Mouse (Mus musculus) hindbrain, embryonic 10.5 days (tissue): ENCODE measurements around the gene Ak8. TPM values are rescaled to one million over a fixed set of nuclear protein-coding genes. Genes with fewer than 3 reads are reported as not detected.
A peak's percentile ranks its signal among the peaks of the same experiment; 100 is the strongest.

Source experiments
- DNase-seq: peaks from one replicate; pipeline ENCODE4 v3.0.0-alpha.2; 2017; ENCODE audit warnings: low spot score
- H3K27ac ChIP-seq: fragments of 300-500 bp; sonication (generic); 2 replicates; pipeline ENCODE4 v1.5.1; 2016; ENCODE audit warnings: mild to moderate bottlenecking, moderate library complexity
- H3K27me3 ChIP-seq: fragments of 300-500 bp; sonication (generic); 2 replicates; pipeline ENCODE4 v1.6.1; 2016; ENCODE audit warnings: mild to moderate bottlenecking; ENCODE audit not compliant: poor library complexity, insufficient read depth, severe bottlenecking
- H3K36me3 ChIP-seq: fragments of 300-500 bp; sonication (generic); 2 replicates; pipeline ENCODE4 v1.6.1; 2016; ENCODE audit warnings: mild to moderate bottlenecking, moderate library complexity
- H3K4me1 ChIP-seq: fragments of 300-500 bp; sonication (generic); replicated peaks from 2 replicates; pipeline ENCODE4 v1.6.1; 2016; ENCODE audit warnings: mild to moderate bottlenecking
- H3K4me3 ChIP-seq: fragments of 300-500 bp; sonication (generic); 2 replicates; pipeline ENCODE4 v1.5.1; 2016; ENCODE audit warnings: mild to moderate bottlenecking, moderate library complexity
- H3K9me3 ChIP-seq: fragments of 300-500 bp; sonication (generic); 2 replicates; pipeline ENCODE4 v1.6.1; 2016; ENCODE audit warnings: mild to moderate bottlenecking, moderate library complexity
- WGBS: fragments of 180-500 bp; shearing (Covaris S2); methylation state at CpG from one replicate; pipeline ENCODE4 v1.1.7; 2016; 5-methylcytosine and 5-hydroxymethylcytosine counted together
- polyA plus RNA-seq: library from polyadenylated mRNA; unstranded; fragments of >200 nt; fragmentation: Nextera tagmentation; extraction: Ambion mirVana; gene quantifications from 2 replicates; pipeline ENCODE4 v1.2.1, GENCODE M21; 2016

The Ak8 gene
- polyA plus RNA-seq, 1 experiment from 2014 or later, result 1.7 TPM

DNA sequence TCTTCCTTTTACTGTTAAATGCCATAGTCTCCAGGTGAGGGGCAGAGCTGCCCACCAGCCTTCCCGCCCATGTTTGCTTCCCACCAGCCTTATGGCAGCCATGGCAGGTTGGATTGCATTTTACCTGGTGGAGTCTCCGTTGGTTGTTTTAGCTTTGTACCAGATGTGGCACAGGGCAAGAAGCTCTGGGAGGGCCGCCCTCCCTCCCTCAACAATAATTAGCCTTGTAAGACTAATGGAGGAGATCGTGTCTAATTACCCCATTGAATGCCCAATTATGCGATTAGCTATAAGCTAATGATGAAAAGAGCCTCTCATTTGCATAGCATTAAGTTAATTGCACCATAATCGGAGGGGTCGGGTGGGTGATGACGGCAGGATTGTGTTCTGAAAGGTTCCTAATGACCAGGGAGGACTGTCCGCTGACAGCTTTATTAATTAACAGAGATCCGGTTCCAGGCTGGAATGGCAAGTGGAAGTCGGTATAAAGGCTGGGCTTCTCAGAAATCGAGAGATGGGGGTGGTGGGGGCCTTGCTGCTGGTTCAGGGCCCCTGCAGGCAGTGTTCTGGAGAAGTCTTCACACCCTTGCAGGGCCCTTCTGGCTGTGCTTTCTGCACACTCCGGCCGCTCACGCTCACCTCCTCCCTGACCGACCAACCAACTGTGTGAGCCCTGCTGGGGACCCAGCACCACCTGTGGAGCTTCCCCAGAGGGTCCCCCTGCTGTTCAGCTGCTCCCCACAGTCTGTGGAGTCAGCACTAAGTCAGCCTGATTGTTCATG, 80.2 kb downstream of the Ak8 start:
- no peaks in the 10 kb centered on the region for H3K36me3 ChIP-seq
- DNase-seq, result no peak
- peaks cover 24% of the 10 kb centered on the region for H3K4me1 ChIP-seq
- H3K27ac ChIP-seq, result no peak overlapping the region
- no peak overlapping the region for H3K4me3 ChIP-seq
- WGBS, result 72% methylated on average over 16 of the region's 16 CpGs
- H3K9me3 ChIP-seq, result 0 out of 2 replicates have a peak, but pooled peaks cover 4% of the 10 kb centered on the region
- peaks cover 13% of the 10 kb centered on the region; the same call in 1 of the 2 replicates for H3K27me3 ChIP-seq

DNA sequence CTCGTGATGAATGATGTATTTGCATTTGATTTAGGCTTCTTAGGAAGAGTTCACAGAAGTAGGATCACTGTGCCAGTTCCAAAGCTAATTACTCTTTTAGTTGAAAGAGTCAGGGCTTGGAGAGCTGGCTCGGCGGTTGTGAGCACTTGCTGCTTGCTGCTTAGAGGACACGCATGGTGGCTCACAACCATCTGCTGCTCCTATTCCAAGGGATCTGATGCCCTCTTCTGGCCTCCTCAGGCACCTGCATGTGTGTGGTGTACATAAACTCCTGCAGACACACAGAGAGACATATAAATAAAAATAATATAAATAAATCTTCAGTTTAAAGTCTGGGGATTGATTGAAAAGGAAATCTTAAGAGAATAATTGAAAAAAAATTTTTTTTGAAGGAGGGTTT, 81.3 kb downstream of the Ak8 start:
- Histone ChIP-seq H3K4me3 (no peak overlapping the region), H3K27ac (no peak overlapping the region), H3K36me3 (no peaks in the 10 kb centered on the region), H3K27me3 (peaks cover 13% of the 10 kb centered on the region; the same call in 1 of the 2 replicates), H3K9me3 (0 out of 2 replicates have a peak, but pooled peaks cover 4% of the 10 kb centered on the region), H3K4me1 (peaks cover 28% of the 10 kb centered on the region)
- no peak for DNase-seq
- 88% methylated on average over 4 of the region's 4 CpGs for WGBS

DNA sequence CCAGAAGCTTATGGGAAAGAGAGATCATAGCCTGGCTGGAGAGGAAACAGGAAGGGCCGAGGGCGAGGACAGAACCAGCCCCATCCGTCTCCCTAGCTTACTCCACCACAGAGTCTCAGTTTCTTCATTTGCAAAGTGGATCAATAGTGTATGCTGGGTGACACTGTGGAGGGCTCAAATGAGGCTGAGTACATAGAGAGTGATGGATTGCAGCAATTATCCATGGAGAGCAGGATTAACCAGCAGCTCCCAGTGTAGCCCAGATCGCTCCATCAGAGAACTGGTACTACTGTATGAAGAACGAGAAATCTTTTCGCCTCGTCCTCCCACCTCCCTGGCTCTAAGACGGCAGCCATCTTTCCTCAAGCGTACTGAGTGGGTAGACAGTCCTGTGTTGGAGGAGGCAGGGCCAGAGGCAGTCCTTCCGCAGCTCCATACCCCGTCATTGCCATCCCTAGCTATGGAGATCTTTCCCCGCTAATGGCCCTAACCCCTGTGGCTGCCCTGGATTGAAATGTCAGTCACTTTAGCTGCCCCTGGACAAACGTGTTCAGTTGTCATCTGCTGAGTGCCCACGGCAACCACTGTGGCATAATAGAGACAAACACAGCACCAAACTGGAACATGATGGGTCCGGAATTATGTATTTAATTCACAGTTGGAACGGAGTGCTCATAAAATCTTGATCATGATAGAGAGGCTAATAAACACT, 86.5 kb downstream of the Ak8 start:
- WGBS, result 75% methylated on average over 16 of the region's 16 CpGs
- no peak overlapping the region for H3K4me3 ChIP-seq
- no peaks in the 10 kb centered on the region for H3K27me3 ChIP-seq

DNA sequence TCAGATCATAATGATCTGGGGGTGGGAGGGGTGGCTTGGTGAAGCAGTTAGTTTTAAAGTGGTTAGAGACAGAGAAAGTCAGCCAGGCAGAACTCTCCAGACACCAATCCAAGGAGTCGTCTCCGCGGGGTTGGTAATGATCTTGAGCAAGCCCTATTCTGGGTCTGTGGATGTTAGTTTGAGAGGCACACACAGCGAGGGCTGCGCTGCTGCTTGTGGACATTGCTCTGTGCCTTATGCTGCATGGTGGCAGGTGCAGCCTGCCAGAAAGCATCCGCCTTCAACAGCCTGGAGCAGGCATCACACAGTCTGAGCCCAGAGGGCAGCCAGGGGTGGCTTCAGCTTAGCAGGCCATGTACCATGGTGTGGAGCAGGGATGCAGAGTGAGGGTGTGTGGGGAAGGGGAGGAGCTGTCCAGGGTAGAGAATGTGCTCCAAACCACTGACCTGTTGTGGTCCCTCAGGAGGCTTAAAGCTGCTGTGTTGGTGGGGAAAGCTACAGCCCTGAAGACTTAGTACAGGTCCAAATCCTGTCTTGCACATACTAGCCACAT, 87.2 kb downstream of the Ak8 start:
- H3K27me3 ChIP-seq, result no peaks in the 10 kb centered on the region
- peaks cover 28% of the 10 kb centered on the region for H3K4me1 ChIP-seq
- no peaks in the 10 kb centered on the region for H3K9me3 ChIP-seq
- no peak overlapping the region for H3K27ac ChIP-seq
- H3K36me3 ChIP-seq, result no peaks in the 10 kb centered on the region
- WGBS, result 81% methylated on average over 6 of the region's 6 CpGs
- no peak for DNase-seq
- H3K4me3 ChIP-seq, result no peak overlapping the region

More for the DNA sequence above, 86.5 kb downstream of the Ak8 start:
- no peaks in the 10 kb centered on the region for H3K9me3 ChIP-seq
- no peak overlapping the region for H3K27ac ChIP-seq
- no peak for DNase-seq
- H3K4me1 ChIP-seq, result peaks cover 25% of the 10 kb centered on the region
- H3K36me3 ChIP-seq, result no peaks in the 10 kb centered on the region

DNA sequence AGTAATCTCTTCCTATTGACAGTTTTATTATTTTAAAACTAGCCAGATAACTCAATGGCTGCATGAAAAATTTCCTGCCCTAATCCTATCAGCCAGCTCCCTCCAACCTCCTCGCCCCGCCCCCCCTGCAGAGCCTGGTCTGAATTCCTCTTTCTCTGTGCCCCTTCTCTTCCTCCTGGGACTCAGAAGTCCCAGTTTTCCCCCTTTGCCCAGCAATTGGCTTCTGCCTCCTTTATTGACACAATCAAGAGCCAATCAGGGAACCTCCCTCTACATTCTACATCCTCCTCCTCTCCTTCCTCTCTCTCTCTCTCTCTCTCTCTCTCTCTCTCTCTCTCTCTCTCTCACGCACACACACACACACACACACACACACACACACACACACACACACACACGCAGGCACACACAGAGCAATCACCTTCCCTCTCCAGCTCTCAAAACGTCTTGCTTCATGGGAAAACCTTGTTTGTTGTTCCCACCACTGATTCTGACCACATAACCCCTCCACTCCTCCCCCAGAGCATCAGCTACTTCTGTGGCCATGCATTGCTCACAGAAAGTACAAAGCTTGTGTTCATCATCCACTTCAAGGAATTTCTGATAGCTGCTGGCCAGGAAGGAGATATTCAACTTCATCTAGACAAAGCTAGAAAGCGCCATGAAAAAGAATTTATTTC, 93.1 kb downstream of the Ak8 start:
- peak; percentile 69 for DNase-seq
- Histone ChIP-seq H3K36me3 (no peaks in the 10 kb centered on the region), H3K4me3 (peak overlapping the region; percentile 16; the same call in 1 of the 2 replicates), H3K27me3 (no peaks in the 10 kb centered on the region), H3K9me3 (no peaks in the 10 kb centered on the region), H3K4me1 (peaks cover 33% of the 10 kb centered on the region), H3K27ac (peak overlapping the region; percentile 72)
- WGBS, result 22% methylated on average over 6 of the region's 6 CpGs

DNA sequence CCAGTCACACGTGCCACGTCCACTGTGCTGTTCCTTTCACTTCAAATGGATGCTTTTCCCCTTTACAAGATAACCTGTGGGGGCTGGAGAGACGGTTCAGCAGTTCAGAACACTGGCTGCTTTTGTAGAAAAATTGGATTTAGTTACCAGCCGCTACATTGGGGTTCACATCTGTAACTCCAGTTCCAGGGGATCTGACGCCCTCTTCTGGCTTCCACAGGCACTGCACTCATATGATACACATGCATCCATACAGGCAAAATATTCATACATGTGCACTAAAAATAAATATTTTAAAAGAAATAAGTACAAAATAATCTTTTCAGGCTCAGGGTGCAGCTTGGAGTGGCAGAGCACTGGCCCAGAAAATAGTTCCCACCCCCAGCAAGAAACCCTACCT, 94.7 kb downstream of the Ak8 start:
- Histone ChIP-seq H3K36me3 (no peaks in the 10 kb centered on the region), H3K4me3 (no peak overlapping the region), H3K27me3 (no peaks in the 10 kb centered on the region), H3K4me1 (peaks cover 43% of the 10 kb centered on the region), H3K9me3 (no peaks in the 10 kb centered on the region), H3K27ac (no peak overlapping the region)
- DNase-seq, result no peak
- 80% methylated on average over 5 of the region's 5 CpGs for WGBS

DNA sequence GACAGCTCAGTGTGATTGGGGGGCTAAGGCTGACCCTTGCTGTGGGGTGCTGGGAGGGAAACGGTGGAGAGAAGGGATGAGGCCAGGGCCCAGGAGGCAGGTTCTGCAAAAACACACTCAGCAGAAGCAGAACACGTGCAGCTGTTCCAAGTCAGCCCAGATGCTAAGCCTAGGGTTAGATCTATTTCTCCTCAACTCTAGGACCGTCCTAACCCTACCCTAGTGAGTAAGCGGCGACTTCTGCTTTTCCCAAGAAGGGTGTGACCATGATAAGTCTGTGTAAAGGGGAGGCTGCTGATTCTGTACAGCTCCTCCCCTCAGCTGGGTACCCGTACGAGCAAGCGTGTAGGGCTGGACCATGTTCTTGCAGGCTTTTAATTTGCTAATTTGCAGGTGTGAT, 96.3 kb downstream of the Ak8 start:
- H3K4me1 ChIP-seq, result peaks cover 47% of the 10 kb centered on the region
- H3K27ac ChIP-seq, result no peak overlapping the region
- H3K4me3 ChIP-seq, result no peak overlapping the region
- 0 out of 2 replicates have a peak, but pooled peaks cover 4% of the 10 kb centered on the region for H3K27me3 ChIP-seq
- H3K9me3 ChIP-seq, result no peaks in the 10 kb centered on the region
- WGBS, result 76% methylated on average over 8 of the region's 8 CpGs
- no peaks in the 10 kb centered on the region for H3K36me3 ChIP-seq
- no peak for DNase-seq

DNA sequence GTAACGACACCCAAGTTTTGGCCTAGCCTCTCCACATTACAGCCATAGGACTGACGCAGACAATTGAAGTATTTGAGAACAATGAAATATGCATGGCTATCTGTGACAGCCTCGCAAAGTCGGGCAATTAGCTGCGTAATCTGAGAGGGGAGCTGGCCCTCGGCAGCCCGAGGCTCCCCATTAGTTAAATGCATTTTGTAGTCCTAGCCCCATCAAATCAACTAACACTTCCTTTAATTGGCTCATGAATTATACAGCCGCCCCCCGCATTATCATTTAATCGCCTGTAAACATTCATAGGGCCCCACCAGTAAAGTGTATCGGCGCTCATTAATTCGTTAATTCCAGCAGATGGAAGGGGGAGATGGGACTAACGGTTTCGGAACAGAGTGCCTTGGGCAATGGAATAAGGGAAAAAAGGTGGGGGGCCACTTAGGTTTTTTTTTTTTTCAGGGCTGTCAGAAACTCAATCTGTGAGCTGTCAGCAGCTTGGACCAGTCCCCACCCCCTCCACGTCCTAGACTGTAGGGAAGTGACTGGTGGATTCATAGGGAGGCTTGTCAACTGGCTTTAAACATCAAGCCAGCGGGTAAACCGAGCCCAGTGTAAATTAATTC, 97.6 kb downstream of the Ak8 start:
- Histone ChIP-seq H3K9me3 (no peaks in the 10 kb centered on the region), H3K36me3 (no peaks in the 10 kb centered on the region), H3K27me3 (0 out of 2 replicates have a peak, but pooled peaks cover 7% of the 10 kb centered on the region), H3K4me1 (peaks cover 39% of the 10 kb centered on the region), H3K4me3 (no peak overlapping the region), H3K27ac (no peak overlapping the region)
- 55% methylated on average over 18 of the region's 18 CpGs for WGBS
- DNase-seq, result no peak

DNA sequence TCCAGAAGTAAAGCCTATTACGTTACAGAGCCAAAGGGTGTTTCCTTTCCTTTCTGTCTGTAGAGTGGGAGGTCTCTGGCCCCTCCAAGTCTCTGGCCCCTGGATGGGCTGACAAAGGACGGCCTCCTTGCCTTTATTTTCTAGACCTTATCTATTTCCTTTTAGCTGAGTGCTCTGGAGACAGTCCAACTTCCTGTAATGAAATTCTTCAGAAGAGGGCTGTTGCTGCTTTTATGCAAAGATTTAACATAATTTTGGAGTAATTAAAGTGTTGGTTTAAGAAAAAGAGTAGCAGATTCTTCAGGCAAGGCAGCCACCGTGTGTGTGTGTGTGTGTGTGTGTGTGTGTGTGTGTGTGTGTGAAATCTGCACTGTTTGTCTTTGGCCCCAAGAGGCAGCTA, 98.4 kb downstream of the Ak8 start:
- Histone ChIP-seq H3K36me3 (no peaks in the 10 kb centered on the region), H3K27ac (peak overlapping the region; percentile 42; the same call in 1 of the 2 replicates), H3K4me3 (no peak overlapping the region), H3K27me3 (0 out of 2 replicates have a peak, but pooled peaks cover 9% of the 10 kb centered on the region), H3K4me1 (peaks cover 34% of the 10 kb centered on the region), H3K9me3 (no peaks in the 10 kb centered on the region)
- 54% methylated on average over 3 of the region's 3 CpGs for WGBS
- no peak for DNase-seq

DNA sequence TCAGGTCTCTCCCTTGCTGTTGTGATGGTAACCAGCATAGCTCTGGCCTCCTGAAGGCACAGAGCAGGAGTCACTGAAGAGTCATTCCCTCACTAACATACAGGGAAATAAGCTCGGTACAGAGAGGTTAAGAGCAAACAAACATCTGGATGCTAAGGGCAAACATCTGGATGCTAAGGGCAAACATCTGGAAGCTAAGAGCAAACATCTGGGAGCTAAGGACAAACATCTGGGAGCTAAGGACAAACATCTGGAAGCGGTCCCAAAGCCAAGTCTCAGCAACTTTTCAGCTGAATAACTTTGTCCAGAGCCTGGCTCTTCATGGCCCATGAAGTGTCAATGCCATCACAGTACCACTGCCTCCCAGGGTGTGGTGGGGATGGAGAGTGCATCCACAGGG, 99.6 kb downstream of the Ak8 start:
- WGBS, result 72% methylated on average over 2 of the region's 2 CpGs
- no peak for DNase-seq
- Histone ChIP-seq H3K27ac (no peak overlapping the region), H3K4me3 (no peak overlapping the region), H3K4me1 (peaks cover 34% of the 10 kb centered on the region), H3K36me3 (no peaks in the 10 kb centered on the region), H3K9me3 (no peaks in the 10 kb centered on the region), H3K27me3 (0 out of 2 replicates have a peak, but pooled peaks cover 9% of the 10 kb centered on the region)

DNA sequence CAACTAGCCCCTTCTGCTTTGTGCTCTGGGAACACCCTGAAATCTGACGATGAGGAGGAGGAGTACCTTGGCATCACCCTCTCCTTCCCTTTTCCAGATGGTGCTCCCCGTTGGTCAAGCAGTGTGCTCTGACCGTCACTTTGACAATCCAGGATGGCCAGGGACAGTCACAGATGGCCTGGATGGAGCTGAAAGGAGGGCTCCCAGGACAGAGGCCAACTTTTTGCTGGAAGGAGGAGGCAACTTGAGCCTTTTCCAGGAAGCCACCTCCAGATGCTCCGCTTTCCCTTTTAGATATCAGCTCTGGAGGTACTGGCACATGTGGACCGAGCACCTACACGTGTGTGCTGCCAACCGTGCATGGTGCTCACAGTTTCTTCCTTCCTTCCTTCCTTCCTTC, 103.4 kb downstream of the Ak8 start:
- Histone ChIP-seq H3K4me3 (no peak overlapping the region), H3K27ac (no peak overlapping the region)
- no peak for DNase-seq

DNA sequence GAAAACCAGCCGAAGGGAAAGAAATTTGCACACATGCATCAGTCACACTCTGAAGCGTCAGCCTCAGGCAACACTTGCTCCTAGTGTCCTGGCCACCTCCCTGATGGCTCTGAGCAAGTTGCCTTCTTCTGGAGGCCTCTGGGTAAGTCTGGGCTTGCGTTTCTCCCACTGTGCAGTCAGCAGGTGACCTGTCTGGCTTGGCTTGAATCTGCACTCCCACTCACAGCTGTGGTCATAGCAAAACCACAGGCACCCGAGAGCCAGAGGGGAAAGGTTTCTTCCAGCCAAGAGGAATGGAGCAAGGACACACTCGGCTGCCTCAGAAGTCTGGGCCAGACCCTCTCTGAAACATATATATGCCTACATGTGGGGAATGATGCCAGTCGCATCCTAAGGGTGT, 108.9 kb downstream of the Ak8 start:
- no peak for DNase-seq
- Histone ChIP-seq H3K36me3 (no peaks in the 10 kb centered on the region), H3K4me3 (no peak overlapping the region), H3K27me3 (no peaks in the 10 kb centered on the region), H3K9me3 (no peaks in the 10 kb centered on the region), H3K4me1 (0 out of 2 replicates have a peak, but pooled peaks cover 13% of the 10 kb centered on the region), H3K27ac (no peak overlapping the region)
- 74% methylated on average over 6 of the region's 6 CpGs for WGBS

More for the DNA sequence above, 103.4 kb downstream of the Ak8 start:
- Histone ChIP-seq H3K27me3 (0 out of 2 replicates have a peak, but pooled peaks cover 9% of the 10 kb centered on the region), H3K9me3 (no peaks in the 10 kb centered on the region), H3K36me3 (no peaks in the 10 kb centered on the region), H3K4me1 (peaks cover 15% of the 10 kb centered on the region)
- 89% methylated on average over 7 of the region's 7 CpGs for WGBS
